In genomic region chr6:136484093-136484492, GRCm38 (mm10) we compare ENCODE assay signal across 22 mouse cellular contexts. TPM values are rescaled to one million over a fixed set of nuclear protein-coding genes. Genes with fewer than 3 reads are reported as not detected.
DNase-seq lines count a peak whose midpoint lies in the region; ATAC-seq and TF ChIP-seq lines count a peak whose summit lies in the region.
"Had no signal": no experiment of that assay in that cellular context is flagged by ENCODE, and none has a peak within 500 bp of the region (broad histone marks: within the 10 kb centered on the region; RNA-seq: fewer than 3 reads in every experiment).

No protein-coding gene starts in this region.

- H3K79me2 ChIP-seq in CH12.LX (replicated peaks; ENCODE audit: control insufficient read depth, extremely low read depth, insufficient read depth, poor library complexity, severe bottlenecking) = no peaks in the 10 kb centered on the region

- in situ Hi-C loops in CH12.LX (cut with MboI; ENCODE audit: low pct_ligation_motif_present, low pct_unique_long_range_greater_than_20kb, low sequenced_read_pairs) = no loop called here

- WGBS in forebrain, embryonic 12.5 days = 89% methylated on average over 3 of the region's 3 CpGs

- H3K4me1 ChIP-seq in CH12.LX (ENCODE audit: control insufficient read depth in 1 of 2, insufficient read depth in 2 of 2) = peaks cover 0 to 14% of the 10 kb centered on the region in 2 experiments; a peak in 1 of 4 replicates
- peaks cover under 1% of the 10 kb centered on the region; the same call in 1 of the 2 replicates for H3K4me1 ChIP-seq in bone marrow macrophage, adult 2 months (ENCODE audit: control insufficient read depth, insufficient read depth, low read length)
- H3K4me1 ChIP-seq in forebrain, embryonic 12.5 days = no peaks in the 10 kb centered on the region
- H3K4me1 ChIP-seq: embryonic facial prominence, embryonic 12.5 days; heart, embryonic 13.5 days; hindbrain, embryonic 12.5 days had no signal

- TF ChIP-seq CTCF in CH12.LX (conservative IDR thresholded peaks at IDR 0.05 in 1 of 2, IDR thresholded peaks at IDR 0.05 in 1 of 2; ENCODE audit: low read depth in 2 of 2, low read length in 2 of 2) = no peak
- no peak for TF ChIP-seq CTCF in bone marrow macrophage, adult 2 months (IDR thresholded peaks at IDR 0.05; ENCODE audit: low read depth, low read length)

- peak; percentile 69 for TF ChIP-seq EP300 in CH12.LX (IDR thresholded peaks at IDR 0.05; ENCODE audit: low read length)

- TF ChIP-seq POLR2A in CH12.LX (IDR thresholded peaks at IDR 0.05; ENCODE audit: low read depth, low read length) = no peak
- TF ChIP-seq POLR2A in bone marrow macrophage, adult 2 months (IDR thresholded peaks at IDR 0.05; ENCODE audit: borderline replicate concordance, low read depth, low read length) = no peak

- H3K27ac ChIP-seq in CH12.LX (ENCODE audit: insufficient read depth, low read depth) = no peak overlapping the region
- H3K27ac ChIP-seq in bone marrow macrophage, adult 2 months (ENCODE audit: insufficient read depth, low read depth, low read length) = peak overlapping the region; percentile 2; the same call in 1 of the 2 replicates
- H3K27ac ChIP-seq in forebrain, embryonic 12.5 days = no peak overlapping the region
- H3K27ac ChIP-seq: embryonic facial prominence, embryonic 12.5 days; heart, embryonic 13.5 days; hindbrain, embryonic 12.5 days had no signal

- H3K9me3 ChIP-seq in CH12.LX (replicated peaks; ENCODE audit: low read length) = peaks cover 12% of the 10 kb centered on the region
- no peaks in the 10 kb centered on the region for H3K9me3 ChIP-seq in forebrain, embryonic 12.5 days
- H3K9me3 ChIP-seq: embryonic facial prominence, embryonic 12.5 days had no signal

- H3K36me3 ChIP-seq in CH12.LX (replicated peaks in 1 of 2; ENCODE audit: control insufficient read depth in 1 of 2, insufficient read depth in 1 of 2, low read length in 1 of 2) = no peaks in the 10 kb centered on the region
- no peaks in the 10 kb centered on the region for H3K36me3 ChIP-seq in forebrain, embryonic 12.5 days (replicated peaks)
- H3K36me3 ChIP-seq: embryonic facial prominence, embryonic 12.5 days; heart, embryonic 13.5 days; hindbrain, embryonic 12.5 days had no signal

- H3K4me3 ChIP-seq in CH12.LX (replicated peaks in 1 of 3; ENCODE audit: low read depth in 2 of 3, low read length in 2 of 3, poor library complexity in 1 of 3) = no peak overlapping the region
- no peak overlapping the region for H3K4me3 ChIP-seq in bone marrow macrophage, adult 2 months (ENCODE audit: insufficient read depth, low read length)
- no peak overlapping the region for H3K4me3 ChIP-seq in forebrain, embryonic 12.5 days (replicated peaks)
- H3K4me3 ChIP-seq: embryonic facial prominence, embryonic 12.5 days; heart, embryonic 13.5 days; hindbrain, embryonic 12.5 days had no signal

- dilution Hi-C loops in CH12.LX (cut with MboI; ENCODE audit: extremely low pct_ligation_motif_present, extremely low pct_unique_long_range_greater_than_20kb, low sequenced_read_pairs) = no loop called here

- peak; percentile 55 for ATAC-seq in megakaryocyte progenitor cell, adult 5-6 weeks (replicated peaks; ENCODE audit: poor library complexity)
- no peak for ATAC-seq in forebrain, embryonic 12.5 days (ENCODE audit: low FRiP score)
- ATAC-seq: CD4-positive, CD25-positive, alpha-beta regulatory T cell, adult 4 months; forebrain, embryonic 16.5 days; hindbrain, embryonic 16.5 days; inflammation-experienced regulatory T-cells, adult 6 months had no signal

- no peak for TF ChIP-seq RAD21 in CH12.LX (IDR thresholded peaks at IDR 0.05; ENCODE audit: low read depth, low read length)

- H3K9ac ChIP-seq in CH12.LX (ENCODE audit: insufficient read depth, low read depth) = no peak overlapping the region
- no peak overlapping the region for H3K9ac ChIP-seq in forebrain, embryonic 12.5 days
- H3K9ac ChIP-seq: embryonic facial prominence, embryonic 12.5 days; heart, embryonic 13.5 days; hindbrain, embryonic 12.5 days had no signal

- no peak overlapping the region for H3K4me2 ChIP-seq in CH12.LX (ENCODE audit: insufficient read depth, low read depth, poor library complexity, severe bottlenecking)
- no peak overlapping the region for H3K4me2 ChIP-seq in forebrain, embryonic 12.5 days
- H3K4me2 ChIP-seq: embryonic facial prominence, embryonic 12.5 days; heart, embryonic 13.5 days; hindbrain, embryonic 12.5 days had no signal

- no peaks in the 10 kb centered on the region for H3K27me3 ChIP-seq in CH12.LX (replicated peaks)
- H3K27me3 ChIP-seq in forebrain, embryonic 12.5 days = no peaks in the 10 kb centered on the region
- H3K27me3 ChIP-seq: embryonic facial prominence, embryonic 12.5 days; heart, embryonic 13.5 days had no signal

- peak; percentile 65 for DNase-seq in A20 (ENCODE audit: low read depth, low spot score)
- no peak for DNase-seq in CH12.LX (ENCODE audit: extremely low read depth)
- no peak for DNase-seq in kidney, adult 8-10 months
- DNase-seq in cerebellum, postnatal 14 days = no peak
- no peak for DNase-seq in layer of hippocampus, adult 9-11 months
- DNase-seq: adrenal gland, adult 8-10 months; adrenal gland, postnatal 36 days; cerebellum, adult 11-12 months; cerebellum, adult 9-11 months; gastrocnemius, postnatal 14 days; heart, postnatal 10 days; heart, postnatal 4 days had no signal

TF ChIP-seq in CH12.LX, 34 proteins besides CTCF, POLR2A, EP300 and RAD21:
- TF ChIP-seq E2F4 (IDR thresholded peaks at IDR 0.05; ENCODE audit: insufficient replicate concordance, low read depth, low read length) (no peak), PAX5 (IDR thresholded peaks at IDR 0.05; ENCODE audit: low read length) (no peak), ELF1 (IDR thresholded peaks at IDR 0.05; ENCODE audit: low read depth, low read length) (no peak), ETS1 (conservative IDR thresholded peaks at IDR 0.05; ENCODE audit: low read depth, low read length) (0 out of 2 replicates have a peak, but pooled peaks have one; percentile 17), SIN3A (IDR thresholded peaks at IDR 0.05; ENCODE audit: low read length) (no peak), MAZ (IDR thresholded peaks at IDR 0.05; ENCODE audit: low read depth, low read length) (no peak), POLR2AphosphoS2 (IDR thresholded peaks at IDR 0.05; ENCODE audit: low read depth, low read length) (no peak), IRF4 (IDR thresholded peaks at IDR 0.05; ENCODE audit: low read depth, low read length) (peak; percentile 71), MAFK (IDR thresholded peaks at IDR 0.05; ENCODE audit: insufficient replicate concordance, low read length) (no peak), ZKSCAN1 (IDR thresholded peaks at IDR 0.05; ENCODE audit: borderline replicate concordance, low read depth, low read length) (no peak), USF2 (conservative IDR thresholded peaks at IDR 0.05; ENCODE audit: low read depth, low read length) (no peak), CHD1 (IDR thresholded peaks at IDR 0.05; ENCODE audit: low read depth, low read length) (no peak), JUN (IDR thresholded peaks at IDR 0.05; ENCODE audit: insufficient read depth, low read depth, low read length) (no peak), USF1 (IDR thresholded peaks at IDR 0.05; ENCODE audit: low read depth, low read length) (no peak), ZC3H11A (IDR thresholded peaks at IDR 0.05; ENCODE audit: low read depth, low read length) (no peak), TCF12 (IDR thresholded peaks at IDR 0.05; ENCODE audit: low read depth, low read length) (no peak), MXI1 (IDR thresholded peaks at IDR 0.05; ENCODE audit: low read depth, low read length) (no peak), GABPA (IDR thresholded peaks at IDR 0.05; ENCODE audit: insufficient replicate concordance, low read depth, low read length) (no peak), HCFC1 (IDR thresholded peaks at IDR 0.05; ENCODE audit: low read depth, low read length) (no peak), RCOR1 (conservative IDR thresholded peaks at IDR 0.05; ENCODE audit: low read depth, low read length) (no peak), NRF1 (IDR thresholded peaks at IDR 0.05; ENCODE audit: low read depth, low read length) (no peak), ZNF384 (IDR thresholded peaks at IDR 0.05; ENCODE audit: low read depth, low read length) (peak; percentile 35; the same call in 1 of the 2 replicates), UBTF (IDR thresholded peaks at IDR 0.05; ENCODE audit: low read depth, low read length) (no peak), MEF2A (IDR thresholded peaks at IDR 0.05; ENCODE audit: borderline replicate concordance, low read depth, low read length) (no peak), SMC3 (IDR thresholded peaks at IDR 0.05; ENCODE audit: low read depth, low read length) (no peak), NELFE (IDR thresholded peaks at IDR 0.05; ENCODE audit: low read depth, low read length) (no peak), TBP (conservative IDR thresholded peaks at IDR 0.05; ENCODE audit: low read depth, low read length) (no peak), CHD2 (IDR thresholded peaks at IDR 0.05; ENCODE audit: low read length) (0 out of 2 replicates have a peak, but pooled peaks have one; percentile 22), ZMIZ1 (IDR thresholded peaks at IDR 0.05; ENCODE audit: low read depth, low read length) (no peak), MYC (IDR thresholded peaks at IDR 0.05; ENCODE audit: low read depth, low read length) (0 out of 2 replicates have a peak, but pooled peaks have one; percentile 18), BHLHE40 (IDR thresholded peaks at IDR 0.05; ENCODE audit: low read depth, low read length) (0 out of 2 replicates have a peak, but pooled peaks have one; percentile 13), KAT2A (IDR thresholded peaks at IDR 0.05; ENCODE audit: insufficient replicate concordance, low read length) (no peak), MAX (IDR thresholded peaks at IDR 0.05; ENCODE audit: low read length) (no peak), JUND (conservative IDR thresholded peaks at IDR 0.05; ENCODE audit: low read depth, low read length) (no peak)

RNA-seq across cellular contexts. Expression of gene Atf7ip, which starts 21.9 kb away (rescaled TPM):
- total RNA-seq in CH12.LX (2012; rRNA removed) (20.4 and 35.4 TPM in 2 replicates), CH12.LX (2014; rRNA removed) (4.2 and 4.4 TPM in 2 replicates)
- polyA plus RNA-seq in CH12.LX (2012; ENCODE audit: insufficient read length, low read depth) = 29.7 and 44.8 TPM in 2 replicates
- polyA plus RNA-seq in bone marrow macrophage, adult 2 months (2012; ENCODE audit: insufficient read depth, insufficient read length, missing spikeins) = 34.7 and 37.2 TPM in 2 replicates
- 83.1 and 106 TPM in 2 replicates for total RNA-seq in megakaryocyte progenitor cell, adult 5-6 weeks (2015)
- total RNA-seq in megakaryocyte progenitor cell, adult 5-6 weeks (2017) = 30.1 and 39.4 TPM in 2 replicates
- 63.2 and 72.4 TPM in 2 replicates for polyA plus RNA-seq in forebrain, embryonic 12.5 days (2016; fragmentation: Nextera tagmentation; extraction: Ambion mirVana)
